Mouse (Mus musculus): ENCODE results near the gene Wdr89. TPM values are rescaled to one million over a fixed set of nuclear protein-coding genes. Genes with fewer than 3 reads are reported as not detected.
"Not testable (repeated sequence)": the region's sequence is repeated elsewhere in the genome, so short reads cannot be mapped to it uniquely, and the experiment has no call there.

Gene Wdr89
- 1 to 10 TPM; 2.2 to 2.3 TPM for total RNA-seq (2021)
- long read RNA-seq, experiment 1, partial matches to known transcripts: 0 of 4 reads
- long read RNA-seq, experiment 1, other reads (novel, unspliced or antisense): 4 of 4 reads
- long read RNA-seq, experiment 2, partial matches to known transcripts: 0 of 10 reads
- long read RNA-seq, experiment 2, other reads (novel, unspliced or antisense): 8 of 10 reads

GRCm38 (mm10) chr12:75669258-75670106 lies at the start of gene Wdr89:
Gene Wdr89, minus strand, starts transcription at chr12:75669537.
- intact Hi-C loops (cut with DNase I; ENCODE audit: low total_unique reads): loop anchor here (10.0 kb wide), 1 partner anchor 95 kb away; no protein-coding TSS in a partner anchor
- DNase-seq: peak; percentile 99

GRCm38 (mm10) chr12:75713596-75713995 lies 44.3 kb upstream of the Wdr89 start:
- no peak for DNase-seq
- intact Hi-C loops (cut with DNase I; ENCODE audit: low total_unique reads): no loop called here

GRCm38 (mm10) chr12:75712905-75713304 lies 43.6 kb upstream of the Wdr89 start:
- intact Hi-C loops (cut with DNase I; ENCODE audit: low total_unique reads); DNase-seq: not testable (repeated sequence)

- intact Hi-C loops (cut with DNase I; ENCODE audit: low total_unique reads): no loop called here
Measured at GRCm38 (mm10) chr12:75710596-75711376, 41.4 kb upstream of the Wdr89 start.

GRCm38 (mm10) chr12:75709506-75709905 lies 40.2 kb upstream of the Wdr89 start:
- peak; percentile 9 for DNase-seq
- intact Hi-C loops (cut with DNase I; ENCODE audit: low total_unique reads): no loop called here

More at GRCm38 (mm10) chr12:75710596-75711376, 41.4 kb upstream of the Wdr89 start:
- no peak for DNase-seq

GRCm38 (mm10) chr12:75706670-75707069 lies 37.3 kb upstream of the Wdr89 start:
- no peak for DNase-seq
- intact Hi-C loops (cut with DNase I; ENCODE audit: low total_unique reads): no loop called here

- DNase-seq: no peak
Measured at GRCm38 (mm10) chr12:75702739-75703122, 33.4 kb upstream of the Wdr89 start.

GRCm38 (mm10) chr12:75702084-75702738 lies 32.9 kb upstream of the Wdr89 start:
- intact Hi-C loops (cut with DNase I; ENCODE audit: low total_unique reads): no loop called here
- DNase-seq: peak; percentile 41

More at GRCm38 (mm10) chr12:75702739-75703122, 33.4 kb upstream of the Wdr89 start:
- intact Hi-C loops (cut with DNase I; ENCODE audit: low total_unique reads): no loop called here

- DNase-seq: peak; percentile 63
- intact Hi-C loops (cut with DNase I; ENCODE audit: low total_unique reads): no loop called here
Measured at GRCm38 (mm10) chr12:75701173-75702083, 32.1 kb upstream of the Wdr89 start.

- DNase-seq: no peak
- intact Hi-C loops (cut with DNase I; ENCODE audit: low total_unique reads): no loop called here
Measured at GRCm38 (mm10) chr12:75698692-75699091, 29.4 kb upstream of the Wdr89 start.

- intact Hi-C loops (cut with DNase I; ENCODE audit: low total_unique reads); DNase-seq: not testable (repeated sequence)
Measured at GRCm38 (mm10) chr12:75695845-75696244, 26.5 kb upstream of the Wdr89 start.

- no peak for DNase-seq
- intact Hi-C loops (cut with DNase I; ENCODE audit: low total_unique reads): no loop called here
Measured at GRCm38 (mm10) chr12:75689003-75689402, 19.7 kb upstream of the Wdr89 start.

GRCm38 (mm10) chr12:75687314-75687713 lies 18.0 kb upstream of the Wdr89 start:
- no peak for DNase-seq
- intact Hi-C loops (cut with DNase I; ENCODE audit: low total_unique reads): no loop called here

GRCm38 (mm10) chr12:75684026-75684425 lies 14.7 kb upstream of the Wdr89 start:
- intact Hi-C loops (cut with DNase I; ENCODE audit: low total_unique reads): not testable (repeated sequence)

GRCm38 (mm10) chr12:75683598-75683997 lies 14.3 kb upstream of the Wdr89 start:
- DNase-seq: no peak
- intact Hi-C loops (cut with DNase I; ENCODE audit: low total_unique reads): no loop called here

More at GRCm38 (mm10) chr12:75684026-75684425, 14.7 kb upstream of the Wdr89 start:
- DNase-seq: not testable (repeated sequence)

GRCm38 (mm10) chr12:75682842-75683241 lies 13.5 kb upstream of the Wdr89 start:
- no peak for DNase-seq
- intact Hi-C loops (cut with DNase I; ENCODE audit: low total_unique reads): no loop called here

GRCm38 (mm10) chr12:75681101-75681500 lies 11.8 kb upstream of the Wdr89 start:
- DNase-seq: no peak
- intact Hi-C loops (cut with DNase I; ENCODE audit: low total_unique reads): no loop called here

GRCm38 (mm10) chr12:75678393-75678792 lies 9.1 kb upstream of the Wdr89 start:
- no peak for DNase-seq
- intact Hi-C loops (cut with DNase I; ENCODE audit: low total_unique reads): loop anchor here (10.0 kb wide), 1 partner anchor 86 kb away; no protein-coding TSS in a partner anchor
